Mouse (Mus musculus) kidney, embryonic 16.5 days (tissue): ENCODE measurements at regions not wholly inside any gene's neighbourhood (a gene's known extent, or its start where the extent isn't known, plus 50 kb on each side); places are given as distances from the start of the nearest gene placed in this dataset.

Source experiments
- ATAC-seq: fragments of 200-750 bp; cut with Nextera tagmentation; 2 replicates; pipeline ENCODE4 v1.8.0; 2017; ENCODE audit warnings: moderate TSS enrichment; ENCODE audit not compliant: low FRiP score, low TSS enrichment
- H3K27ac ChIP-seq: fragments of 300-500 bp; sonication (generic); 2 replicates; pipeline ENCODE4 v1.5.1; 2014; ENCODE audit warnings: low read length
- H3K27me3 ChIP-seq: fragments of 300-500 bp; sonication (generic); 2 replicates; pipeline ENCODE4 v1.6.1; 2014; ENCODE audit warnings: low read length, control low read depth, mixed read lengths; ENCODE audit not compliant: insufficient read depth
- H3K36me3 ChIP-seq: fragments of 300-500 bp; sonication (generic); 2 replicates; pipeline ENCODE4 v1.6.1; 2014; ENCODE audit warnings: low read length, control low read depth, mixed read lengths; ENCODE audit not compliant: insufficient read depth
- H3K4me1 ChIP-seq: fragments of 300-500 bp; sonication (generic); 2 replicates; pipeline ENCODE4 v1.6.1; 2014; ENCODE audit warnings: low read length, control low read depth, mixed read lengths; ENCODE audit not compliant: insufficient read depth
- H3K4me2 ChIP-seq: fragments of 300-500 bp; sonication (generic); replicated peaks from 2 replicates; pipeline ENCODE4 v1.6.1; 2014; ENCODE audit warnings: low read depth, low read length
- H3K4me3 ChIP-seq: fragments of 300-500 bp; sonication (generic); 2 replicates; pipeline ENCODE4 v1.5.1; 2014; ENCODE audit warnings: mild to moderate bottlenecking, low read length
- H3K9ac ChIP-seq: fragments of 300-500 bp; sonication (generic); replicated peaks from 2 replicates; pipeline ENCODE4 v1.6.1; 2014; ENCODE audit warnings: low read length
- H3K9me3 ChIP-seq: fragments of 300-500 bp; sonication (generic); 2 replicates; pipeline ENCODE4 v1.6.1; 2016; ENCODE audit warnings: low read length, control low read depth
- WGBS: fragments of 180-500 bp; shearing (Covaris S2); extraction: QIAGEN DNeasy Blood & Tissue Kit; methylation state at CpG from one replicate; pipeline ENCODE4 v1.1.7; 2014; 5-methylcytosine and 5-hydroxymethylcytosine counted together

DNA sequence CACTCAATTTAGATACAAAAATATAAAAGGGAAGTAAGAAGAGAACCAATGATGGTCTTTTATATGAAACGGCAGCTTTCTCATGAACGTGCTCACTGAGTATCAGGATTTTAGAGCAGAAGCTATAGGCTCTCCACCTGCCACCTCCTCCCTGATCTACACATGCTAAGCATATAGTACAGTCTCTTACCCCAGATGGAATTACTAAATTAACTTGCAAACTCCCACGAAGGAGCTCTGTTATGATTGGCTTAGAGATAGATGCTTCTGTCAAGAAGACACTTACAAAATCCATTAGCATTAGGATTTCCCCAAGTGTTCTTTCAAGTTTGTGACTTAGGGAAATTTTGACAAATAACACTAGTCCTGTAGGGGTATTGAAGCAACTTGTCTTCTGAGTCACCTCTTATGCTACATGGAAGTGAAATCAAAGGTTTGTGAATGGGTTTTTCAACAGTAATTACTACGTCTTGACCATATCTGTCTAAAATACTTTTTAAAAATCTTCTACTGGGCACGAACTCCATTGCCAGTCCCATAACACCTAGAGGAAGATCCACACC, 60.6 kb downstream of the Crygs start:
- WGBS: 83% methylated on average over 5 of the region's 5 CpGs
- Histone ChIP-seq H3K9me3 (no peaks in the 10 kb centered on the region), H3K4me1 (no peaks in the 10 kb centered on the region), H3K36me3 (no peaks in the 10 kb centered on the region), H3K9ac (no peak overlapping the region), H3K4me3 (no peak overlapping the region), H3K27ac (no peak overlapping the region), H3K4me2 (no peak overlapping the region), H3K27me3 (no peaks in the 10 kb centered on the region)
- ATAC-seq: no peak

DNA sequence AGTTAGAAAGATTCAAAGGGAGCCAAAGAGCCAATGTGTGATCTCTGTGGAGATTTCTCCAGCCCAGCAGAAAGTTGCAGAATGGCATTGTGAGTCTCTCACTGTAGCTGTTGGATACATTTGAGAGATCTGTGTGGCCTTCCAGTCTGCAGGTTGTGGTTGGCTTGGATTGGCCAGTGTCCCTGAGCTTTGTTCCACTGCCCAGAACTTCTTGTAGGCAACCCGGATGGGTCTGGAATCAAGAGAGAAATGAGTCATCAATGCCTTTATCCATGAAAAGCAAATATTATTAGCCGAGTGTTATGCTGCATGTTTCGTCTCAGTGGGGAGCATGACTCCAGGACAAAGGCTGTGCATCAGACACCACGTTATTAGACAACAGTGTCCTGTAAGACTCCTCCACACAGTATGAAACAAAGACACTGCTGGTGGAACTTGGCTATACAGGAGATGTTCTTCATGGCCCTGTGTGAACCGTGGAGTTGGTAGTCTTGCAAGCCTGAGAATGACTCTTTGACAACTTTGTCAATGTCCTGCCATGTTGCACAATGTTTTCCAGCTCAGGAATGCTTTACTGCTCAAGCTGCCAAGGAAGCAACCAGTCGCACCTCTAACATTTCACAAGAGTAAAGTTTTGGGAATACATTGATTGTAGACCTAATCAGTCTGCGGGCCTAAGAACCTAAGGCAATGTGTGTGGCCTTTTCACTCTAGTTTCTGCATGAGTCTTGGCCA, 67.1 kb downstream of the Crygs start:
- Histone ChIP-seq H3K9ac (no peak overlapping the region), H3K4me2 (no peak overlapping the region), H3K4me1 (no peaks in the 10 kb centered on the region), H3K36me3 (no peaks in the 10 kb centered on the region), H3K27me3 (no peaks in the 10 kb centered on the region), H3K9me3 (no peaks in the 10 kb centered on the region; the same call in 1 of the 2 replicates), H3K27ac (no peak overlapping the region), H3K4me3 (no peak overlapping the region)
- no peak for ATAC-seq
- WGBS: 87% methylated on average over 7 of the region's 7 CpGs

DNA sequence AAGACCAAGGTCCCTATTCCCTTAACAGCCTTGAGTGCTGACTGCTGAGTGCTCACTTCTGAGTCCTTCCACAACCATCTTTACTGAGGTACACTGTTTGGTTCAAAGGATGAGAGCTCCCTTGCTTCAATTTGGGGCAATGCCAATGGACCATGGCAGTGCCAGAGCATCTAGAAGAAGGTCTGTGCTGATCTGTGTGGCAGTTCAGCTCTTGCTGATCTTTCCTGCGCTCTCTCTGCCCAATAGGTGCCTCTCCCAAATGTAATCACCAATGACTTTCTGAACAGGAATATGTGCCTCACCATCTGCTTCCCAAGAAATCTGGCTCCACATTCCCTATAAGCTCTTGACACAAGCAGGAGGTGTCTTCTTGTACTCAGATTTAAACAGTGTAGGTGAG, 67.9 kb downstream of the Crygs start:
- H3K9ac ChIP-seq: no peak overlapping the region
- no peaks in the 10 kb centered on the region for H3K4me1 ChIP-seq
- 96% methylated on average over 1 of the region's 1 CpGs for WGBS
- no peak overlapping the region for H3K4me2 ChIP-seq
- no peaks in the 10 kb centered on the region; the same call in 1 of the 2 replicates for H3K9me3 ChIP-seq
- H3K27ac ChIP-seq: no peak overlapping the region
- no peak overlapping the region for H3K4me3 ChIP-seq
- no peaks in the 10 kb centered on the region for H3K27me3 ChIP-seq
- no peaks in the 10 kb centered on the region for H3K36me3 ChIP-seq
- no peak for ATAC-seq

DNA sequence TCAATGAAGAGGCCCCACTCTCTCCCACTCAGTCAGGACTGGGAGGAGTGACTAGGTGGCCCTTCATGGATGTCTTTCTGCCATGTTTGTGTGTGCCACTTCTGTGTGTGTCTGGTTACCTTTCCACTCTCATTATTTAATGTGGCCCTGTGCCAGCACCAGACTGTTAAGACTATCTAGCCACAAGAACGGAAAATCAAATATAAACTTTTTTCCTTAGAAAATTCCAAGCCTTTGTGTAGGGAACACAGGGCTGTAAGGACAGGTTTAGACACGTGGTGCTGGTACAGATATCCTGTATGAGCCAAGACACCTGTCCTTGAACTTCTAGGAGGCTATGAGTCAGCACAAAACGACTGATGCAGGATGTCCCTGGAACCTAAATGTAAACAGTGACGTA, 69.9 kb downstream of the Crygs start:
- Histone ChIP-seq H3K36me3 (no peaks in the 10 kb centered on the region), H3K4me1 (no peaks in the 10 kb centered on the region), H3K9me3 (no peaks in the 10 kb centered on the region; the same call in 1 of the 2 replicates), H3K4me2 (no peak overlapping the region), H3K4me3 (no peak overlapping the region), H3K9ac (no peak overlapping the region), H3K27me3 (no peaks in the 10 kb centered on the region), H3K27ac (no peak overlapping the region)
- no peak for ATAC-seq
- 72% methylated on average over 4 of the region's 4 CpGs for WGBS

DNA sequence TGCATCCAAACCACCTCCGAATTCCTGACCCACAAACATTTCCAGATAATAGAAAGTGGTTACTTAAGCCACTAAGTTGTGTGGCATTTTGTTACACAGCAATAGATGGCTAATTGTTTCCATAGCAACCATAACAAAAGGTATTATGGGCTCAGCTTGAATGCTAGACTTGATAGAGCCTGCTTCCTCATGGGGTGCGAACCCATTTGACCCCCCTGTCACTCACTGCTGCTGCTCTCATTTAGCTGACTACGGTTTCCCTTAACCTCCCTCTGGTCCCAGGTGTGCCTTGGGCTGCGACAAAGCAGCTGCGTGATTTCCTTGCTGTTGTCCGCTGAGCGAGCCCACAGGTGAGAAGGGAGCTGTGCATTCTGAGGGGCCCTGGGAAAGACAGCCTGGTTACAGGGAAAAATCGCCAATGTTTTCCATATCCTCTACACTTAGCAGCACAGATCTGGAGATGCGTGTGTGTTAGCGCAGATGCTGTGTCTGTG, 76.8 kb downstream of the Crygs start:
- H3K27me3 ChIP-seq: no peaks in the 10 kb centered on the region
- H3K36me3 ChIP-seq: no peaks in the 10 kb centered on the region
- H3K9ac ChIP-seq: no peak overlapping the region
- WGBS: 71% methylated on average over 10 of the region's 10 CpGs
- H3K27ac ChIP-seq: no peak overlapping the region
- no peaks in the 10 kb centered on the region for H3K4me1 ChIP-seq
- no peak overlapping the region for H3K4me3 ChIP-seq
- no peaks in the 10 kb centered on the region for H3K9me3 ChIP-seq
- H3K4me2 ChIP-seq: no peak overlapping the region
- ATAC-seq: no peak

DNA sequence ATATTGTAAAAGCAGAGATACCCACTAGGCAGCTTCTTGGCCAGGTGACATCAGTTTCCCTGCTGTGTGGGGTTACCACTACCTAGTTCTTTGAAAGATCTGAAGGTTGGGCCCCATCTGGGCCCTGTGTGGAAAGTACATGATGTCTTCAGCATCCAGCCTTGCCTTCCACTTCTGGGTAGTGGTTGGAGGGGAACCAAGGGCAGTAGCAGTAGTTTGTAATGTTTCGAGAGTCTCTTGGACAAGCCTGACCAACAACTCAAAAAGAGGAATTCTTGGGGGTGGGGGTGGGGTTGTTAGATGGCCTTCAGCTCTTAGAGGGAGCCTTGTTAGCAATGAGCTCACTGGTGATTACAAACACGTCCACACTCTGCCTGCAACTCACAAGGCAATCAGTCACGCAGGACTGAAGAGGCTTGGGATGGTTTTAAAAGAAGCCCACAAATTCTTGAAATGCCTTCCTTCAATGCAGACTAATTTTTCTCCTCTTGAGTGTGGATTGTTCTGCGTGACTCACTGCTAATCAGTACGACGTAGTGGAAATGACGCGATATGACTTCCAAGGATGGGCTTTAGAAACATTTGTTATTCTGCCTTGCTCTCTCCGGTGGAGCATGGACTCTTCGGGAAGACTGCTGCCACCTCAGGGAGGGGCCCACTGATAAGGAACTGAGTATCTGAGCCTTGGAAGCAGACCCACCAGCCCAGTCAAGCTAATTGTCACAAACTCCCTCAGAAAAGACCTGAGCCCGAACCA, 76.9 kb upstream of the Dgkg start:
- Histone ChIP-seq H3K9me3 (no peaks in the 10 kb centered on the region), H3K9ac (no peak overlapping the region), H3K36me3 (no peaks in the 10 kb centered on the region), H3K4me2 (no peak overlapping the region), H3K4me1 (no peaks in the 10 kb centered on the region), H3K27ac (no peak overlapping the region), H3K4me3 (no peak overlapping the region), H3K27me3 (no peaks in the 10 kb centered on the region)
- WGBS: 57% methylated on average over 11 of the region's 11 CpGs
- ATAC-seq: no peak

DNA sequence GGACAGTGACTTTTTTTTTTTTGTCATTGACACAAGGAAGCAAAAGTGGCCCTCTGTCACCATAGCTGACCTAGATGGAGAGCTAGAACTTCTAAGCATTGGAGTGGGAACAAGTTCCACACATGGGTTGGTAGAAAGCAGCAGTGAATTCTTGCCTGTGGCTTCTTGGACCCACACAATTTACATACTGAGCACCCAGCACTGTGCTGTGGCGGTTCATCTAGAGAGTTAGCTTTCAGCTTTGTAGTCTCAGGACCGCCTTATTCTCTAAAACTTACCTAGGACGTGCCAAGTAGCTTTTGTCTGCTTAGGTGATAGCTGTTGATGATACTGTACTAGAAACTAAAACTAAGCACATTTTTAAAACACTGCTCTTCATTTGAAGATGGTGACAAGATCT, 72.1 kb upstream of the Dgkg start:
- Histone ChIP-seq H3K9ac (no peak overlapping the region), H3K4me1 (no peaks in the 10 kb centered on the region), H3K36me3 (no peaks in the 10 kb centered on the region), H3K27ac (no peak overlapping the region), H3K27me3 (no peaks in the 10 kb centered on the region), H3K4me3 (no peak overlapping the region), H3K4me2 (no peak overlapping the region), H3K9me3 (no peaks in the 10 kb centered on the region)
- 86% methylated on average over 3 of the region's 3 CpGs for WGBS
- no peak for ATAC-seq

DNA sequence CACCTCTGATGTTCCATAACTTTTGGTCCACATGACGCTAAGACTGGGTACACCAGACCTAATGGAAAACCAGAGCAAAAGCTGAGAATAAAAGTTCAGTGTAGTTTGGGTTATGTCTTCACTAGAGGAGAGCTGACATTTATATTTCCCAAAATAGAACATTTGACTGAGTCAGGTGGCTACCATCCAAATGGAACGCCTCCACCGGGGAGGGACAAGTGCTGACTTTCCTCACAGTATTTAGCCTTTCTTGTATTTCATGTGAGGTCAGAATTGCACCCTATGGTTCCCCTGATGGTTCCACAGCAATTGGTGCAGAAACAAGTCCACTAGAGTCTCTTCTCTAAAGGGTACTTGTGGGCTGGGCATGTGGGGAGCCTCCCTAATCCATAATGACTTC, 68.2 kb upstream of the Dgkg start:
- Histone ChIP-seq H3K4me2 (no peak overlapping the region), H3K9me3 (no peaks in the 10 kb centered on the region), H3K27me3 (no peaks in the 10 kb centered on the region), H3K4me3 (no peak overlapping the region), H3K27ac (no peak overlapping the region), H3K4me1 (no peaks in the 10 kb centered on the region), H3K9ac (no peak overlapping the region), H3K36me3 (no peaks in the 10 kb centered on the region)
- WGBS: 89% methylated on average over 3 of the region's 3 CpGs
- ATAC-seq: no peak

DNA sequence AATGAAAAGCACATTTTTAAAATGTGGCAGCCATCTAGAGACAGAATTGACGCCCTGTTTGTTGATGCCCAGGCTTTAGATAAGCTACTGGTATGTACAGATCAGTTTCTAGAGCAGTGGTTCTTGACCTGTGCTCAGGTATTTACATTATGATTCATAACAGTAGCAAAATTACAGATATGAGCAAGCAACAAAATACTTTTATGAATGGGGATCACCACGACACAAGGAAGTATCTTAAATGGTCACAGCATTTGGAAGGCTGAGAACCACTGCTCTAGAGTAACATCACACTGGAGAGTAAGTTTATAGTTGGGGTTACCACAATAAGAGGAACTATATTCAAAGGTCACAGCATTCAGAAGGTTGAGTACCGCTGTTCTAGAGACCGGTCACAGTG, 66.3 kb upstream of the Dgkg start:
- Histone ChIP-seq H3K27ac (no peak overlapping the region), H3K4me1 (no peaks in the 10 kb centered on the region), H3K36me3 (no peaks in the 10 kb centered on the region), H3K4me2 (no peak overlapping the region), H3K27me3 (no peaks in the 10 kb centered on the region), H3K9ac (no peak overlapping the region), H3K4me3 (no peak overlapping the region), H3K9me3 (no peaks in the 10 kb centered on the region)
- no peak for ATAC-seq
- 75% methylated on average over 4 of the region's 4 CpGs for WGBS

DNA sequence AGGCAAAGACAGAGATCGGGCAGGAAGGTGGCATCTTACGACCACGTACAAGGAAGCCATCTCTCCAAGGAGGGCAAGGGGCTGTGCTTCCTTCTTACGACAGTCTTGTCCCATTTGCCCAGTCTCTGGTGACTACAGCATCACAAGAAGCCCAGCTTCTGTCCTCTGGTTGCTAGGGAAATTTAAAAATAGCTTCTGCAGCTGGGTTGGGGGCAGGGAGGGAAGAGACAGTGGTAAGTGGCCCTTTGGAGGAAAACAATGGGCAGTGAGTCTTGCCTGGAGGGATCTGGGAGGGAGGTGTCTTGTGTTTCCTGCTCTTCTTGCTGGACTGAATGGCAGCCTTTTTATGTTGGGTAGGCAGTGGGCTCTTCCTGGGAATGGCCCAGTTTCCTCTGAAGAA, 62.8 kb upstream of the Dgkg start:
- Histone ChIP-seq H3K4me1 (no peaks in the 10 kb centered on the region), H3K9me3 (no peaks in the 10 kb centered on the region), H3K9ac (no peak overlapping the region), H3K27ac (no peak overlapping the region), H3K27me3 (no peaks in the 10 kb centered on the region), H3K36me3 (no peaks in the 10 kb centered on the region), H3K4me3 (no peak overlapping the region), H3K4me2 (no peak overlapping the region)
- ATAC-seq: no peak
- WGBS: 62% methylated on average over 4 of the region's 4 CpGs
